Mouse (Mus musculus) liver, embryonic 14.5 days (tissue): ENCODE measurements around the gene Gck.

ENCODE experiments used
- CTCF ChIP-seq: IDR thresholded peaks from 2 replicates; pipeline ENCODE4 v1.5.1; 2016; ENCODE audit warnings: antibody characterized with exemption, low read depth, control low read depth
- EP300 ChIP-seq: IDR thresholded peaks from 2 replicates; pipeline ENCODE4 v1.6.1; 2016; ENCODE audit warnings: antibody characterized with exemption, low read depth

GRCm38 (mm10) chr11:5908642-5909041 is 41.2 kb downstream of the Gck start:
- TF ChIP-seq CTCF (no peak), EP300 (no peak)
